Mouse (Mus musculus) limb, embryonic 14.5 days (tissue): ENCODE results near the gene Ipo5. TPM values are rescaled to one million over a fixed set of nuclear protein-coding genes. Genes with fewer than 3 reads are reported as not detected.

Experiments used
- ATAC-seq: fragments of 200-750 bp; cut with Nextera tagmentation; 2 replicates; pipeline ENCODE4 v1.8.0; 2017; ENCODE audit warnings: low read depth, moderate number of reproducible peaks, moderate TSS enrichment; ENCODE audit not compliant: low FRiP score
- DNase-seq: peaks from one replicate; pipeline ENCODE4 v3.0.0-alpha.2; 2015; ENCODE audit warnings: low spot score
- H3K27ac ChIP-seq: fragments of 300-500 bp; sonication (generic); replicated peaks from 2 replicates; pipeline ENCODE4 v1.5.1; 2014; ENCODE audit warnings: low read depth, mild to moderate bottlenecking, low read length, moderate library complexity, mixed read lengths
- H3K27me3 ChIP-seq: fragments of 300-500 bp; sonication (generic); 2 replicates; pipeline ENCODE4 v1.6.1; 2014; ENCODE audit warnings: low read length, mixed read lengths; ENCODE audit not compliant: control insufficient read depth, insufficient read depth
- H3K36me3 ChIP-seq: fragments of 300-500 bp; sonication (generic); 2 replicates; pipeline ENCODE4 v1.6.1; 2014; ENCODE audit warnings: mild to moderate bottlenecking, low read length, moderate library complexity, mixed read lengths; ENCODE audit not compliant: control insufficient read depth, insufficient read depth
- H3K4me1 ChIP-seq: fragments of 300-500 bp; sonication (generic); 2 replicates; pipeline ENCODE4 v1.6.1; 2014; ENCODE audit warnings: antibody characterized with exemption, low read length, mixed read lengths; ENCODE audit not compliant: control insufficient read depth, insufficient read depth
- H3K4me2 ChIP-seq: fragments of 300-500 bp; sonication (generic); replicated peaks from 2 replicates; pipeline ENCODE4 v1.6.1; 2014; ENCODE audit warnings: low read depth, mild to moderate bottlenecking, low read length, moderate library complexity; ENCODE audit not compliant: severe bottlenecking
- H3K4me3 ChIP-seq: fragments of 300-500 bp; sonication (generic); replicated peaks from 2 replicates; pipeline ENCODE4 v1.5.1; 2014; ENCODE audit warnings: low read length
- H3K9ac ChIP-seq: fragments of 300-500 bp; sonication (generic); 2 replicates; pipeline ENCODE4 v1.6.1; 2014; ENCODE audit warnings: mild to moderate bottlenecking, low read depth, low read length, moderate library complexity; ENCODE audit not compliant: severe bottlenecking
- H3K9me3 ChIP-seq: fragments of 300-500 bp; sonication (generic); 2 replicates; pipeline ENCODE4 v1.6.1; 2016; ENCODE audit warnings: low read length; ENCODE audit not compliant: control insufficient read depth
- POLR2A ChIP-seq: fragments of 200-500 bp; IDR thresholded peaks from 2 replicates; pipeline ENCODE4 v1.8.0; 2012; ENCODE audit warnings: inconsistent platforms, mild to moderate bottlenecking, moderate library complexity, borderline replicate concordance; ENCODE audit not compliant: insufficient read depth, insufficient read length; ENCODE audit errors: extremely low read depth
- WGBS: fragments of 180-500 bp; shearing (Covaris S2); extraction: QIAGEN DNeasy Blood & Tissue Kit; methylation state at CpG from one replicate; pipeline ENCODE4 v1.1.7; 2014; 5-methylcytosine and 5-hydroxymethylcytosine counted together
- polyA plus RNA-seq, 2 experiments: library from polyadenylated mRNA; depleted of rRNA in 1 of 2; stranded (reverse) in 1 of 2; unstranded in 1 of 2; fragments of >200 nt; fragmentation: Nextera tagmentation in 1 of 2; extraction: Ambion mirVana in 1 of 2; gene quantifications; 2 replicates each; pipeline versions ENCODE4 v1.2.1 to v1.2.3; 2012 to 2014

Ipo5 gene
- polyA plus RNA-seq, 2 experiments: 85.0 to 99.2 TPM

GRCm38 (mm10) chr14:120877147-120877546 lies 33.9 kb upstream of the Ipo5 start:
- no peak for ATAC-seq
- DNase-seq: no peak
- Histone ChIP-seq H3K4me2 (no peak overlapping the region), H3K36me3 (no peaks in the 10 kb centered on the region), H3K27ac (no peak overlapping the region), H3K27me3 (no peaks in the 10 kb centered on the region), H3K9me3 (no peaks in the 10 kb centered on the region), H3K4me1 (no peaks in the 10 kb centered on the region), H3K9ac (no peak overlapping the region), H3K4me3 (no peak overlapping the region)
- 73% methylated on average over 10 of the region's 10 CpGs for WGBS
- TF ChIP-seq POLR2A: no peak

- no peak overlapping the region for H3K4me3 ChIP-seq
- no peak overlapping the region for H3K4me2 ChIP-seq
- no peaks in the 10 kb centered on the region for H3K4me1 ChIP-seq
- H3K9me3 ChIP-seq: no peaks in the 10 kb centered on the region
- no peak for ATAC-seq
- no peak for DNase-seq
- no peaks in the 10 kb centered on the region for H3K27me3 ChIP-seq
- H3K27ac ChIP-seq: no peak overlapping the region
- TF ChIP-seq POLR2A: no peak
- no peak overlapping the region for H3K9ac ChIP-seq
- no peaks in the 10 kb centered on the region for H3K36me3 ChIP-seq
- 91% methylated on average over 2 of the region's 2 CpGs for WGBS
Observed at GRCm38 (mm10) chr14:120879026-120879425, 32.0 kb upstream of the Ipo5 start.

- TF ChIP-seq POLR2A: no peak
- WGBS: 33% methylated on average over 3 of the region's 5 CpGs
- no peak for ATAC-seq
Observed at GRCm38 (mm10) chr14:120880601-120881000, 30.4 kb upstream of the Ipo5 start.

GRCm38 (mm10) chr14:120881054-120881453 lies 30.0 kb upstream of the Ipo5 start:
- Histone ChIP-seq H3K4me2 (no peak overlapping the region), H3K27ac (no peak overlapping the region), H3K27me3 (no peaks in the 10 kb centered on the region), H3K4me1 (no peaks in the 10 kb centered on the region), H3K36me3 (no peaks in the 10 kb centered on the region), H3K4me3 (no peak overlapping the region), H3K9ac (no peak overlapping the region), H3K9me3 (no peaks in the 10 kb centered on the region)
- no peak for TF ChIP-seq POLR2A
- ATAC-seq: no peak
- 73% methylated on average over 9 of the region's 9 CpGs for WGBS
- no peak for DNase-seq

More at GRCm38 (mm10) chr14:120880601-120881000, 30.4 kb upstream of the Ipo5 start:
- Histone ChIP-seq H3K4me3 (no peak overlapping the region), H3K27me3 (no peaks in the 10 kb centered on the region), H3K9ac (no peak overlapping the region), H3K4me1 (no peaks in the 10 kb centered on the region), H3K9me3 (no peaks in the 10 kb centered on the region), H3K27ac (no peak overlapping the region), H3K4me2 (no peak overlapping the region), H3K36me3 (no peaks in the 10 kb centered on the region)
- no peak for DNase-seq

GRCm38 (mm10) chr14:120888681-120889080 lies 22.3 kb upstream of the Ipo5 start:
- no peaks in the 10 kb centered on the region for H3K27me3 ChIP-seq
- ATAC-seq: no peak
- no peak for TF ChIP-seq POLR2A
- H3K4me1 ChIP-seq: no peaks in the 10 kb centered on the region
- no peaks in the 10 kb centered on the region for H3K36me3 ChIP-seq
- H3K9ac ChIP-seq: no peak overlapping the region
- H3K9me3 ChIP-seq: no peaks in the 10 kb centered on the region
- H3K4me3 ChIP-seq: no peak overlapping the region
- WGBS: 86% methylated on average over 11 of the region's 11 CpGs
- H3K27ac ChIP-seq: no peak overlapping the region
- no peak overlapping the region for H3K4me2 ChIP-seq
- DNase-seq: no peak

GRCm38 (mm10) chr14:120892369-120892768 lies 18.7 kb upstream of the Ipo5 start:
- Histone ChIP-seq H3K4me3 (no peak overlapping the region), H3K9ac (no peak overlapping the region), H3K27me3 (no peaks in the 10 kb centered on the region), H3K4me2 (no peak overlapping the region), H3K4me1 (no peaks in the 10 kb centered on the region), H3K36me3 (no peaks in the 10 kb centered on the region), H3K9me3 (no peaks in the 10 kb centered on the region), H3K27ac (no peak overlapping the region)
- TF ChIP-seq POLR2A: no peak
- DNase-seq (no peak), ATAC-seq (no peak)
- 70% methylated on average over 8 of the region's 8 CpGs for WGBS
